Mouse (Mus musculus) adrenal gland, adult 18-20 months (tissue): Measurements from ENCODE around the gene Ppp2r5d. TPM values are rescaled to one million over a fixed set of nuclear protein-coding genes. Genes with fewer than 3 reads are reported as not detected.

Experiments used
- DNase-seq, 2 experiments: peaks; one replicate each; pipeline ENCODE4 v3.0.0; 2021 to 2022; ENCODE audit warnings: low spot score in 2 of 2
- total RNA-seq, 2 experiments: library from RNA; stranded (reverse); gene quantifications; 1 replicate in 1 of 2; 2 replicates in 1 of 2; pipeline ENCODE4 v1.2.3; 2021

Ppp2r5d gene
- total RNA-seq, 2 experiments from 2014 or later, result 40.2 to 46.5 TPM

- no peak for DNase-seq
Observed at GRCm38 (mm10) chr17:46648436-46648835, 56.5 kb downstream of the Ppp2r5d start.

- no peak for DNase-seq
Observed at GRCm38 (mm10) chr17:46647279-46647678, 57.6 kb downstream of the Ppp2r5d start.

- DNase-seq, result no peak
Observed at GRCm38 (mm10) chr17:46646322-46646662, 58.6 kb downstream of the Ppp2r5d start.

GRCm38 (mm10) chr17:46645561-46646321 lies 59.2 kb downstream of the Ppp2r5d start, which contains the start of the genes Klc4 and Mrpl2:
Klc4 (minus strand) TSS chr17:46646022.
Mrpl2 (plus strand) TSS chr17:46646229.
- DNase-seq, result peak; percentile 99

- peak; percentile 54 to 56 for DNase-seq
Observed at GRCm38 (mm10) chr17:46644916-46645475, 59.9 kb downstream of the Ppp2r5d start.

- DNase-seq, result no peak
Observed at GRCm38 (mm10) chr17:46644152-46644805, 60.6 kb downstream of the Ppp2r5d start.

GRCm38 (mm10) chr17:46642060-46642459 lies 62.9 kb downstream of the Ppp2r5d start:
- DNase-seq, result no peak

- no peak for DNase-seq
Observed at GRCm38 (mm10) chr17:46639929-46640328, 65.0 kb downstream of the Ppp2r5d start.

- peak in 1 of 2 experiments; percentile 31 for DNase-seq
Observed at GRCm38 (mm10) chr17:46636831-46637523, 67.9 kb downstream of the Ppp2r5d start.

Other genes with a start within 250 kb of the Ppp2r5d start
- 1 to 10 TPM in 1 of 2 experiments, under 1 TPM in 1; 0.96 to 1.0 TPM for gene Ttbk1, start 217.4 kb downstream of the Ppp2r5d start, total RNA-seq
- 1 to 10 TPM; 3.2 to 6.0 TPM for gene Dnph1, start 208.4 kb downstream of the Ppp2r5d start, total RNA-seq
- 10 to 100 TPM; 24.8 to 30.1 TPM for gene Cul9, start 158.7 kb downstream of the Ppp2r5d start, total RNA-seq
- 10 to 100 TPM; 40.8 to 66.6 TPM for gene Srf, start 148.9 kb downstream of the Ppp2r5d start, total RNA-seq
- 1 to 10 TPM; 2.7 to 5.8 TPM for gene Ptk7, start 75.6 kb downstream of the Ppp2r5d start, total RNA-seq
- gene Klc4, start 59.1 kb downstream of the Ppp2r5d start, total RNA-seq, result 10 to 100 TPM; 35.8 to 47.6 TPM
- 10 to 100 TPM; 97.8 to 99.8 TPM for gene Mrpl2, start 58.9 kb downstream of the Ppp2r5d start, total RNA-seq
- gene Cul7, start 54.8 kb downstream of the Ppp2r5d start, total RNA-seq, result 10 to 100 TPM; 32.1 to 36.3 TPM
- gene Rrp36, start 30.8 kb downstream of the Ppp2r5d start, total RNA-seq, result 10 to 100 TPM; 25.9 to 29.8 TPM
- gene Mea1, start 26.3 kb downstream of the Ppp2r5d start, total RNA-seq, result 100 to 1,000 TPM; 100 to 107 TPM
- gene Klhdc3, start 24.2 kb downstream of the Ppp2r5d start, total RNA-seq, result 10 to 100 TPM; 47.6 to 69.9 TPM
- 10 to 100 TPM; 64.1 to 70.7 TPM for gene Pex6, start 6.4 kb upstream of the Ppp2r5d start, total RNA-seq
- gene Gnmt, start 24.1 kb upstream of the Ppp2r5d start, total RNA-seq, result 1 to 10 TPM; 1.2 to 2.0 TPM
- 10 to 100 TPM; 44.8 to 55.9 TPM for gene Cnpy3, start 47.1 kb upstream of the Ppp2r5d start, total RNA-seq
- not detected for gene Ptcra, start 58.6 kb upstream of the Ppp2r5d start, total RNA-seq
- gene 2310039H08Rik, start 67.5 kb upstream of the Ppp2r5d start, total RNA-seq, result 10 to 100 TPM; 39.6 to 63.0 TPM
- 100 to 1,000 TPM in 1 of 2 experiments, 10 to 100 TPM in 1; 93.5 to 103 TPM for gene Rpl7l1, start 77.6 kb upstream of the Ppp2r5d start, total RNA-seq
- gene Bicral, start 153.4 kb upstream of the Ppp2r5d start, total RNA-seq, result 10 to 100 TPM; 16.7 to 18.2 TPM
- 10 to 100 TPM; 19.6 to 23.9 TPM for gene Tbcc, start 185.6 kb upstream of the Ppp2r5d start, total RNA-seq
- not detected for gene Prph2, start 205.3 kb upstream of the Ppp2r5d start, total RNA-seq